Comparison of ENCODE assay signal across 22 mouse cellular contexts in the genomic region with DNA sequence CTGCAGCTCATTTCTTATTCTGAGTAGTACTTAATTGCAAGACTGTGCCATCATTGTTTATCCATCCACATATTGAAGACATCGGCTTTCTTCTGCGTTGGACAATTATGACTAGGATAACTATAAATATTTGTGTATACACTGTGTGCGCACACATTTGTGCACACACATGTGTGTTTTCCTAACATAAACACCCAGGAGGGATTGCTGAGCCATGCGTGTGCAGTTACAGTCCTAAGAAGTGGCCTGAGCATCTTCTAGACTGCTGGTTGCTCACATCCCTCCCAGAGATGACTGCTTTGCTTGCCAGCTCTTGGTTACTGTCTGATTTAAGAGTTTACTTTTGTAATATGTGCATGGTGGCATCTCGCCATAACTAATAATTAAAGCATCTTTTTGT. TPM values are rescaled to one million over a fixed set of nuclear protein-coding genes. Genes with fewer than 3 reads are reported as not detected.
DNase-seq lines count a peak whose midpoint lies in the region; ATAC-seq and TF ChIP-seq lines count a peak whose summit lies in the region.
"Had no signal": no experiment of that assay in that cellular context is flagged by ENCODE, and none has a peak within 500 bp of the region (broad histone marks: within the 10 kb centered on the region; RNA-seq: fewer than 3 reads in every experiment).

No protein-coding gene starts in this region.

- H3K27me3 ChIP-seq in intestine, embryonic 16.5 days (replicated peaks; ENCODE audit: control insufficient read depth, insufficient read depth, low read length) = no peaks in the 10 kb centered on the region
- no peaks in the 10 kb centered on the region for H3K27me3 ChIP-seq in intestine, postnatal 0 days (replicated peaks; ENCODE audit: control insufficient read depth, insufficient read depth, low read length)
- no peaks in the 10 kb centered on the region for H3K27me3 ChIP-seq in stomach, embryonic 14.5 days (ENCODE audit: control insufficient read depth, insufficient read depth, low read length)
- H3K27me3 ChIP-seq in stomach, postnatal 0 days (ENCODE audit: control insufficient read depth, insufficient read depth, low read length) = no peaks in the 10 kb centered on the region
- no peaks in the 10 kb centered on the region for H3K27me3 ChIP-seq in stomach, embryonic 16.5 days (ENCODE audit: control insufficient read depth, insufficient read depth, low read length)
- H3K27me3 ChIP-seq: embryonic facial prominence, embryonic 13.5 days; hindbrain, embryonic 12.5 days; hindbrain, embryonic 15.5 days had no signal

- 0 out of 2 replicates have a peak, but pooled peaks cover 7% of the 10 kb centered on the region for H3K9me3 ChIP-seq in intestine, embryonic 16.5 days (ENCODE audit: control insufficient read depth, low read length)
- no peaks in the 10 kb centered on the region for H3K9me3 ChIP-seq in intestine, postnatal 0 days (ENCODE audit: control insufficient read depth)
- H3K9me3 ChIP-seq in stomach, embryonic 14.5 days (ENCODE audit: control insufficient read depth, low read depth, low read length) = peaks cover 7% of the 10 kb centered on the region; the same call in 1 of the 2 replicates
- no peaks in the 10 kb centered on the region for H3K9me3 ChIP-seq in stomach, postnatal 0 days (ENCODE audit: control insufficient read depth, low read length)
- H3K9me3 ChIP-seq in stomach, embryonic 16.5 days (replicated peaks; ENCODE audit: control insufficient read depth, low read length) = peaks cover 4% of the 10 kb centered on the region; the same call in 1 of the 2 replicates
- H3K9me3 ChIP-seq: hindbrain, embryonic 15.5 days had no signal

- H3K27ac ChIP-seq in intestine, embryonic 16.5 days (ENCODE audit: low read length) = no peak overlapping the region; the same call in 1 of the 2 replicates
- no peak overlapping the region for H3K27ac ChIP-seq in intestine, postnatal 0 days (ENCODE audit: low read depth, low read length)
- H3K27ac ChIP-seq in stomach, embryonic 14.5 days (ENCODE audit: low read length) = no peak overlapping the region; the same call in 1 of the 2 replicates
- no peak overlapping the region for H3K27ac ChIP-seq in stomach, postnatal 0 days (replicated peaks)
- H3K27ac ChIP-seq in stomach, embryonic 16.5 days (ENCODE audit: low read length) = no peak overlapping the region
- H3K27ac ChIP-seq: embryonic facial prominence, embryonic 13.5 days; gastrocnemius, adult 2 months; hindbrain, embryonic 12.5 days; hindbrain, embryonic 15.5 days had no signal

- WGBS in intestine, embryonic 16.5 days = 65% methylated on average over 5 of the region's 5 CpGs
- 62% methylated on average over 5 of the region's 5 CpGs for WGBS in intestine, postnatal 0 days
- 52% methylated on average over 5 of the region's 5 CpGs for WGBS in stomach, embryonic 14.5 days
- WGBS in stomach, postnatal 0 days = 52% methylated on average over 5 of the region's 5 CpGs
- WGBS in stomach, embryonic 16.5 days = 58% methylated on average over 5 of the region's 5 CpGs

- no peak for TF ChIP-seq CTCF in intestine, postnatal 0 days (IDR thresholded peaks at IDR 0.05; ENCODE audit: low read depth)
- TF ChIP-seq CTCF in stomach, postnatal 0 days (IDR thresholded peaks at IDR 0.05; ENCODE audit: low read depth) = no peak

- ATAC-seq in intestine, embryonic 16.5 days = peak; percentile 39; the same call in 1 of the 2 replicates
- no peak for ATAC-seq in intestine, postnatal 0 days
- ATAC-seq in stomach, embryonic 14.5 days (ENCODE audit: insufficient number of reproducible peaks, insufficient read depth, low FRiP score, low read depth) = peak; percentile 46; the same call in 1 of the 2 replicates
- no peak for ATAC-seq in stomach, postnatal 0 days (ENCODE audit: low FRiP score, low TSS enrichment)
- peak; percentile 58; the same call in 1 of the 2 replicates for ATAC-seq in stomach, embryonic 16.5 days (ENCODE audit: insufficient read depth, low FRiP score)
- ATAC-seq: CD4-positive, CD25-positive, alpha-beta regulatory T cell, adult 4 months; forebrain, embryonic 14.5 days; forebrain, postnatal 0 days had no signal

- no peak overlapping the region for H3K4me3 ChIP-seq in intestine, embryonic 16.5 days (ENCODE audit: low read length)
- no peak overlapping the region for H3K4me3 ChIP-seq in intestine, postnatal 0 days (ENCODE audit: low read depth, low read length)
- H3K4me3 ChIP-seq in stomach, embryonic 14.5 days (ENCODE audit: low read depth, low read length) = no peak overlapping the region
- H3K4me3 ChIP-seq in stomach, postnatal 0 days (ENCODE audit: low read depth, low read length) = no peak overlapping the region
- H3K4me3 ChIP-seq in stomach, embryonic 16.5 days (replicated peaks; ENCODE audit: low read length) = no peak overlapping the region
- H3K4me3 ChIP-seq: embryonic facial prominence, embryonic 13.5 days; gastrocnemius, adult 2 months; hindbrain, embryonic 12.5 days; hindbrain, embryonic 15.5 days had no signal

- DNase-seq in stomach, postnatal 0 days (ENCODE audit: low spot score) = no peak
- DNase-seq in ovary, postnatal 10 days (ENCODE audit: low spot score) = no peak
- DNase-seq: adrenal gland, adult 2 months; adrenal gland, postnatal 14 days; cerebellum, adult 11 months; cerebellum, adult 2 months; cerebellum, adult 9-11 months; cerebellum, postnatal 25 days; forebrain, postnatal 0 days; gastrocnemius, adult 2 months; gastrocnemius, postnatal 14 days; heart, adult 11 months had no signal

- no peak overlapping the region for H3K4me2 ChIP-seq in intestine, embryonic 16.5 days (ENCODE audit: low read depth, low read length)
- no peak overlapping the region for H3K4me2 ChIP-seq in intestine, postnatal 0 days (replicated peaks; ENCODE audit: low read depth)
- H3K4me2 ChIP-seq in stomach, embryonic 14.5 days (replicated peaks; ENCODE audit: low read depth, low read length) = no peak overlapping the region
- no peak overlapping the region for H3K4me2 ChIP-seq in stomach, postnatal 0 days (replicated peaks; ENCODE audit: low read depth)
- H3K4me2 ChIP-seq in stomach, embryonic 16.5 days (ENCODE audit: low read depth, low read length) = no peak overlapping the region
- H3K4me2 ChIP-seq: embryonic facial prominence, embryonic 13.5 days; heart, embryonic 11.5 days; hindbrain, embryonic 12.5 days; hindbrain, embryonic 15.5 days had no signal

- no peaks in the 10 kb centered on the region for H3K4me1 ChIP-seq in intestine, embryonic 16.5 days (ENCODE audit: control insufficient read depth, insufficient read depth, low read length)
- H3K4me1 ChIP-seq in intestine, postnatal 0 days (replicated peaks; ENCODE audit: control insufficient read depth, insufficient read depth, low read length) = no peaks in the 10 kb centered on the region
- no peaks in the 10 kb centered on the region for H3K4me1 ChIP-seq in stomach, embryonic 14.5 days (ENCODE audit: control insufficient read depth, insufficient read depth, low read length)
- H3K4me1 ChIP-seq in stomach, postnatal 0 days (replicated peaks; ENCODE audit: control insufficient read depth, insufficient read depth) = no peaks in the 10 kb centered on the region
- no peaks in the 10 kb centered on the region for H3K4me1 ChIP-seq in stomach, embryonic 16.5 days (ENCODE audit: control insufficient read depth, insufficient read depth, low read length)
- H3K4me1 ChIP-seq: embryonic facial prominence, embryonic 13.5 days; hindbrain, embryonic 15.5 days had no signal

- no peak for TF ChIP-seq EP300 in stomach, postnatal 0 days (optimal IDR thresholded peaks at IDR 0.05)

- peaks cover 3% of the 10 kb centered on the region; the same call in 1 of the 2 replicates for H3K36me3 ChIP-seq in intestine, embryonic 16.5 days (ENCODE audit: control insufficient read depth, insufficient read depth, low read length)
- H3K36me3 ChIP-seq in intestine, postnatal 0 days (ENCODE audit: control insufficient read depth, insufficient read depth) = no peaks in the 10 kb centered on the region; the same call in 1 of the 2 replicates
- H3K36me3 ChIP-seq in stomach, embryonic 14.5 days (ENCODE audit: control insufficient read depth, insufficient read depth, low read length) = peaks cover 4% of the 10 kb centered on the region; the same call in 1 of the 2 replicates
- no peaks in the 10 kb centered on the region for H3K36me3 ChIP-seq in stomach, postnatal 0 days (ENCODE audit: control insufficient read depth, insufficient read depth, low read length)
- H3K36me3 ChIP-seq in stomach, embryonic 16.5 days (ENCODE audit: control insufficient read depth, insufficient read depth, low read length) = peaks cover 10% of the 10 kb centered on the region; the same call in 1 of the 2 replicates
- H3K36me3 ChIP-seq: hindbrain, embryonic 15.5 days had no signal

- no peak overlapping the region for H3K9ac ChIP-seq in intestine, embryonic 16.5 days (ENCODE audit: low read depth, low read length)
- no peak overlapping the region for H3K9ac ChIP-seq in intestine, postnatal 0 days (ENCODE audit: low read depth, low read length)
- no peak overlapping the region for H3K9ac ChIP-seq in stomach, embryonic 14.5 days (replicated peaks; ENCODE audit: low read depth, low read length)
- H3K9ac ChIP-seq in stomach, postnatal 0 days (ENCODE audit: low read length) = no peak overlapping the region
- H3K9ac ChIP-seq in stomach, embryonic 16.5 days (ENCODE audit: low read length) = no peak overlapping the region
- H3K9ac ChIP-seq: embryonic facial prominence, embryonic 13.5 days; forebrain, postnatal 0 days; hindbrain, embryonic 12.5 days; hindbrain, embryonic 15.5 days had no signal

RNA-seq across cellular contexts. Expression of a gene that starts 44.2 kb away (rescaled TPM):
- 7.0 and 7.1 TPM in 2 replicates for polyA plus RNA-seq in intestine, embryonic 16.5 days (2015; fragmentation: Nextera tagmentation; extraction: Ambion mirVana)
- polyA plus RNA-seq in intestine, postnatal 0 days (2015; fragmentation: Nextera tagmentation; extraction: Ambion mirVana) = 2.8 and 3.4 TPM in 2 replicates
- 12.8 and 12.9 TPM in 2 replicates for polyA plus RNA-seq in stomach, embryonic 14.5 days (2014; fragmentation: Nextera tagmentation; extraction: Ambion mirVana)
- polyA plus RNA-seq in stomach, postnatal 0 days (2015; fragmentation: Nextera tagmentation; extraction: Ambion mirVana) = 3.0 TPM in 2 replicates
- 8.4 and 10.6 TPM in 2 replicates for polyA plus RNA-seq in stomach, embryonic 16.5 days (2015; fragmentation: Nextera tagmentation; extraction: Ambion mirVana)

RNA-seq across cellular contexts. Expression of a gene that starts 51.4 kb away (rescaled TPM):
- 139 and 155 TPM in 2 replicates for polyA plus RNA-seq in intestine, embryonic 16.5 days (2015; fragmentation: Nextera tagmentation; extraction: Ambion mirVana)
- polyA plus RNA-seq in intestine, postnatal 0 days (2015; fragmentation: Nextera tagmentation; extraction: Ambion mirVana) = 87.1 and 95.3 TPM in 2 replicates
- polyA plus RNA-seq in stomach, embryonic 14.5 days (2014; fragmentation: Nextera tagmentation; extraction: Ambion mirVana) = 159 and 162 TPM in 2 replicates
- 128 and 139 TPM in 2 replicates for polyA plus RNA-seq in stomach, postnatal 0 days (2015; fragmentation: Nextera tagmentation; extraction: Ambion mirVana)
- polyA plus RNA-seq in stomach, embryonic 16.5 days (2015; fragmentation: Nextera tagmentation; extraction: Ambion mirVana) = 153 TPM in 2 replicates

RNA-seq across cellular contexts. Expression of a gene that starts 54.6 kb away (rescaled TPM):
- polyA plus RNA-seq in intestine, embryonic 16.5 days (2015; fragmentation: Nextera tagmentation; extraction: Ambion mirVana) = 5.2 and 5.4 TPM in 2 replicates
- 1.7 and 1.9 TPM in 2 replicates for polyA plus RNA-seq in intestine, postnatal 0 days (2015; fragmentation: Nextera tagmentation; extraction: Ambion mirVana)
- 2.7 and 3.0 TPM in 2 replicates for polyA plus RNA-seq in stomach, embryonic 14.5 days (2014; fragmentation: Nextera tagmentation; extraction: Ambion mirVana)
- polyA plus RNA-seq in stomach, postnatal 0 days (2015; fragmentation: Nextera tagmentation; extraction: Ambion mirVana) = 1.7 and 2.0 TPM in 2 replicates
- 3.9 TPM in 2 replicates for polyA plus RNA-seq in stomach, embryonic 16.5 days (2015; fragmentation: Nextera tagmentation; extraction: Ambion mirVana)

Comparison
In these comparisons a context has a peak if more than half of its experiments do, and no peak if none do; other contexts are left out.
1. ATAC-seq: peak in intestine, embryonic 16.5 days (single experiment), stomach, embryonic 14.5 days (single experiment) and stomach, embryonic 16.5 days (single experiment); none in intestine, postnatal 0 days (single experiment) and stomach, postnatal 0 days (single experiment).